ENCODE assay signal across 22 mouse cellular contexts in genomic region chr10:94926297-94926696, GRCm38 (mm10). TPM values are rescaled to one million over a fixed set of nuclear protein-coding genes. Genes with fewer than 3 reads are reported as not detected.
DNase-seq lines count a peak whose midpoint lies in the region; ATAC-seq lines count a peak whose summit lies in the region.
"Had no signal": no experiment of that assay in that cellular context is flagged by ENCODE, and none has a peak within 500 bp of the region (broad histone marks: within the 10 kb centered on the region; RNA-seq: fewer than 3 reads in every experiment).

No protein-coding gene starts in this region.

- H3K27me3 ChIP-seq in hindbrain, embryonic 15.5 days: no peaks in the 10 kb centered on the region
- no peaks in the 10 kb centered on the region for H3K27me3 ChIP-seq in hindbrain, embryonic 12.5 days
- no peaks in the 10 kb centered on the region for H3K27me3 ChIP-seq in embryonic facial prominence, embryonic 10.5 days (replicated peaks; ENCODE audit: low read depth, poor library complexity, severe bottlenecking)
- H3K27me3 ChIP-seq in forebrain, embryonic 15.5 days: no peaks in the 10 kb centered on the region
- no peaks in the 10 kb centered on the region for H3K27me3 ChIP-seq in midbrain, embryonic 15.5 days (replicated peaks)
- H3K27me3 ChIP-seq: CH12.LX; embryonic facial prominence, embryonic 15.5 days had no signal

- H3K4me1 ChIP-seq in hindbrain, embryonic 15.5 days (replicated peaks): peaks cover 22% of the 10 kb centered on the region
- H3K4me1 ChIP-seq in hindbrain, embryonic 12.5 days: peaks cover 21% of the 10 kb centered on the region
- H3K4me1 ChIP-seq in embryonic facial prominence, embryonic 10.5 days: peaks cover 42% of the 10 kb centered on the region
- H3K4me1 ChIP-seq in forebrain, embryonic 15.5 days: peaks cover 9% of the 10 kb centered on the region
- peaks cover 16% of the 10 kb centered on the region for H3K4me1 ChIP-seq in midbrain, embryonic 15.5 days
- H3K4me1 ChIP-seq: embryonic facial prominence, embryonic 15.5 days had no signal

- DNase-seq in embryonic facial prominence, embryonic 10.5 days (ENCODE audit: low spot score): no peak
- DNase-seq in left cerebral cortex, postnatal 10 days (ENCODE audit: extremely low spot score in 1 of 2, low spot score in 2 of 2): no peak
- no peak for DNase-seq in gastrocnemius, adult 18-20 months (ENCODE audit: low spot score)
- DNase-seq: adrenal gland, postnatal 25 days; cerebellum, adult 18-20 months; cerebellum, postnatal 25 days; embryo, embryonic 11 days; gastrocnemius, adult 2 months; heart, postnatal 10 days; kidney, adult 2 months; kidney, postnatal 14 days; left cerebral cortex, postnatal 4 days; lung, embryonic 14.5 days; lung, postnatal 36 days; right cerebral cortex, adult 18-20 months had no signal

- H3K27ac ChIP-seq in hindbrain, embryonic 15.5 days (replicated peaks): 0 out of 2 replicates have a peak overlapping the region, but pooled peaks have one; percentile 19
- H3K27ac ChIP-seq in hindbrain, embryonic 12.5 days: no peak overlapping the region
- 0 out of 2 replicates have a peak overlapping the region, but pooled peaks have one; percentile 3 for H3K27ac ChIP-seq in embryonic facial prominence, embryonic 10.5 days (replicated peaks)
- peak overlapping the region; percentile 63 for H3K27ac ChIP-seq in forebrain, embryonic 15.5 days (replicated peaks)
- peak overlapping the region; percentile 47; the same call in 1 of the 2 replicates for H3K27ac ChIP-seq in midbrain, embryonic 15.5 days
- H3K27ac ChIP-seq: embryonic facial prominence, embryonic 15.5 days; gastrocnemius, adult 2 months had no signal

- peaks cover 6% of the 10 kb centered on the region; the same call in 1 of the 2 replicates for H3K36me3 ChIP-seq in hindbrain, embryonic 15.5 days
- H3K36me3 ChIP-seq in hindbrain, embryonic 12.5 days: no peaks in the 10 kb centered on the region
- H3K36me3 ChIP-seq in embryonic facial prominence, embryonic 10.5 days (replicated peaks): no peaks in the 10 kb centered on the region
- peaks cover 6% of the 10 kb centered on the region; the same call in 1 of the 2 replicates for H3K36me3 ChIP-seq in forebrain, embryonic 15.5 days
- H3K36me3 ChIP-seq in midbrain, embryonic 15.5 days (replicated peaks): no peaks in the 10 kb centered on the region
- H3K36me3 ChIP-seq: embryonic facial prominence, embryonic 15.5 days had no signal

- no peak overlapping the region for H3K4me2 ChIP-seq in hindbrain, embryonic 15.5 days
- no peak overlapping the region for H3K4me2 ChIP-seq in hindbrain, embryonic 12.5 days (replicated peaks)
- H3K4me2 ChIP-seq in forebrain, embryonic 15.5 days (replicated peaks): no peak overlapping the region
- H3K4me2 ChIP-seq in midbrain, embryonic 15.5 days: no peak overlapping the region
- H3K4me2 ChIP-seq: embryonic facial prominence, embryonic 15.5 days; heart, embryonic 11.5 days; lung, embryonic 14.5 days had no signal

- intact Hi-C loops in left cerebral cortex, postnatal 10 days (cut with DNase I): no loop called here

- H3K4me3 ChIP-seq in hindbrain, embryonic 15.5 days: no peak overlapping the region
- no peak overlapping the region for H3K4me3 ChIP-seq in hindbrain, embryonic 12.5 days
- no peak overlapping the region for H3K4me3 ChIP-seq in embryonic facial prominence, embryonic 10.5 days
- no peak overlapping the region for H3K4me3 ChIP-seq in forebrain, embryonic 15.5 days
- H3K4me3 ChIP-seq in midbrain, embryonic 15.5 days: no peak overlapping the region
- H3K4me3 ChIP-seq: embryonic facial prominence, embryonic 15.5 days; gastrocnemius, adult 2 months had no signal

- H3K9ac ChIP-seq in hindbrain, embryonic 15.5 days: no peak overlapping the region
- H3K9ac ChIP-seq in hindbrain, embryonic 12.5 days: no peak overlapping the region
- no peak overlapping the region for H3K9ac ChIP-seq in forebrain, embryonic 15.5 days (replicated peaks)
- H3K9ac ChIP-seq in midbrain, embryonic 15.5 days: no peak overlapping the region
- H3K9ac ChIP-seq: embryonic facial prominence, embryonic 15.5 days; lung, embryonic 14.5 days had no signal

- ATAC-seq in hindbrain, embryonic 15.5 days (ENCODE audit: low FRiP score, low read depth): no peak
- ATAC-seq in hindbrain, embryonic 12.5 days (ENCODE audit: low FRiP score): no peak
- ATAC-seq in forebrain, embryonic 15.5 days (replicated peaks): 0 out of 2 replicates have a peak, but pooled peaks have one; percentile 12
- ATAC-seq in midbrain, embryonic 15.5 days (replicated peaks): no peak

- 26% methylated on average over 3 of the region's 3 CpGs for WGBS in hindbrain, embryonic 15.5 days
- WGBS in hindbrain, embryonic 12.5 days: 28% methylated on average over 3 of the region's 3 CpGs
- WGBS in embryonic facial prominence, embryonic 10.5 days: 35% methylated on average over 3 of the region's 3 CpGs
- WGBS in forebrain, embryonic 15.5 days: 4% methylated on average over 3 of the region's 3 CpGs
- WGBS in midbrain, embryonic 15.5 days: 14% methylated on average over 3 of the region's 3 CpGs

- H3K9me3 ChIP-seq in hindbrain, embryonic 15.5 days: no peaks in the 10 kb centered on the region
- no peaks in the 10 kb centered on the region for H3K9me3 ChIP-seq in hindbrain, embryonic 12.5 days (replicated peaks)
- H3K9me3 ChIP-seq in embryonic facial prominence, embryonic 10.5 days: no peaks in the 10 kb centered on the region
- H3K9me3 ChIP-seq in forebrain, embryonic 15.5 days: no peaks in the 10 kb centered on the region
- no peaks in the 10 kb centered on the region for H3K9me3 ChIP-seq in midbrain, embryonic 15.5 days
- H3K9me3 ChIP-seq: embryonic facial prominence, embryonic 15.5 days had no signal

RNA-seq across cellular contexts. Expression of gene Plxnc1, which starts 18.3 kb away (rescaled TPM):
- 12.5 and 13.1 TPM in 2 replicates for polyA plus RNA-seq in hindbrain, embryonic 15.5 days (2015; fragmentation: Nextera tagmentation; extraction: Ambion mirVana)
- 6.4 and 6.7 TPM in 2 replicates for polyA plus RNA-seq in hindbrain, embryonic 12.5 days (2016; fragmentation: Nextera tagmentation; extraction: Ambion mirVana)
- polyA plus RNA-seq in embryonic facial prominence, embryonic 10.5 days (2016; fragmentation: Nextera tagmentation; extraction: Ambion mirVana): 1.1 and 1.3 TPM in 2 replicates
- polyA plus RNA-seq in forebrain, embryonic 15.5 days (2015; fragmentation: Nextera tagmentation; extraction: Ambion mirVana): 11.2 and 11.9 TPM in 2 replicates
- polyA plus RNA-seq in midbrain, embryonic 15.5 days (2015; fragmentation: Nextera tagmentation; extraction: Ambion mirVana): 17.8 and 18.2 TPM in 2 replicates
- total RNA-seq in left cerebral cortex, postnatal 10 days (2021): 10 to 100 TPM; 45.4 to 46.8 TPM
- total RNA-seq in gastrocnemius, adult 18-20 months (2021): under 1 TPM; 0.43 to 0.85 TPM
